Mouse (Mus musculus): ENCODE results near the gene Lpar1.

The Lpar1 gene

DNA sequence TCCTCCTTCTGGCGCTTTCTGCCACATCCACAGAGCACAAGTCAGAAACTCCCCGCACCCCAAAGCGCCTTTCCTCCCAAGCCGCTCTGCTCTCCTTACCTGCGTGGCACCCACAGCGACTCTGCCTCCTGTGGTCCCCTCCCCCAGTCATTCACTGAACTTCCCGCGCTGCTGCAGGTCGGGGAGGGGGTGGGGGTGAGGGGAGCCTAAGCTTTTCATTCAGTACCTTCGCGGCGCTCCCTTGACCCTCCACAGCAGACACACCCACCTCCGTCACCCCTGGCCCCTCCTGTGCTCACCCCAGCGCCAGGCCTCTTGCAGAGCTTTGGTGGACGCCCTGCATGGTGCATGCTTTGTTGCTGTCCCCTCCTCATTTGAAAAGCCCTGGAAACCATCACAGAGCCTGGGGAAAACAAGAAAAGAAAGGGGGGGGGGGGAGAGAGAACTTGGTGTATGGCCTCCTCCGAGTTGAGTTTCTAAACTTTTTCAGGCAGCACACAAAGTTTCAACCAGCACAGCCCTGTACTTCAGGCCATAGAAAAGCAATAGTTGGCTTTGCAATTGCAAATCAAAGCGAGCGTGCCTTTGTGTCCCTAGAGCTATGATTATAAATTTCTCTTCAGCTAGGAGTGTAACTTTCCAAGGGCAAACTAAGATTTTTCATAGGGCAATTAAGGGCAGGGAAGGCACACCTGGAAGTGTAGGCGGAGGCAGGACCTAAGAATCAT, at the start of gene Lpar1:
TSS of gene Lpar1 (minus strand) at position 268 of the 728 bp plus-strand sequence.
- peak; percentile 56 for DNase-seq (ENCODE audit: low spot score)

- DNase-seq (ENCODE audit: low spot score), result no peak
These were observed 32.2 kb upstream of the Lpar1 start for GRCm38 (mm10) chr4:58585942-58586341.

GRCm38 (mm10) chr4:58581191-58581590, 27.5 kb upstream of the Lpar1 start:
- no peak for DNase-seq (ENCODE audit: low spot score)

DNA sequence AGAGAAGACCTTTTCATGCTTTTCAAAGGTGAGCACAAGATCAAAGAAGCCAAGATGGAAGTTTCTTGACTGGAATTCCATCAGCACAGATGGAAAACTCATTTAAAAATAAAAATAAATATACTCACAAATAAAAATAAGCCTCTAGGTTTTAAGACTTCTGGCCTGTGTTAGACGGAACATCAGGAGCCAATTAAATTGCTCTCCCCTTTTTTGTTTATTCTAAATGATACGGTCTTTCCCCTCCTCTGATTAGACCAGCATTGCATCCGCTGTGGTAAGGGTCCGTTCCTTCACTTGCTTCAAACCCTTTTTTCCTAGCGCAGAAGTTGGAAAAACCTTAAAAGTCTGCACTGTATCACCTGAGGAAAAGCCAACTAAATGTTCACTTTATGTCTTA, 26.8 kb upstream of the Lpar1 start:
- DNase-seq (ENCODE audit: low spot score), result no peak

DNA sequence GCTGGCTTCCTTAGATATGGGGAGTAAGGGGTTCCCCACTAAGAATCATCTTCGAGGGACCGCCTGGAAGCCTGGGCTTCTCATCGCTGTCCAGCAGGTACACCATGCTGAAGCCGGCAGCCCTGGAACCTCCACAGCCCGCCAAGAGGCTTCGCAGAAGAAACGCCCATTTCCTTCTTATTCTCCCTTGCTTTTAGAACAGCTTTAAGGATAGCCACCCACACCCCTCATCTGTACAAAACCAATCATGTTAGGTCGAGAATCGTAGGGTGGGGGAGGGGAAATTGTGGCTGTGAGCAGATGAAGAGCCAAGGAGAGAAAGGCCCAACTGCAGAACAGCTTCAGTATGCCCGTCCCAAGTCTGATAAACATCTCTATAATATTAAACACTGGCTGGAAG, 26.4 kb upstream of the Lpar1 start:
- peak; percentile 35 for DNase-seq (ENCODE audit: low spot score)

DNA sequence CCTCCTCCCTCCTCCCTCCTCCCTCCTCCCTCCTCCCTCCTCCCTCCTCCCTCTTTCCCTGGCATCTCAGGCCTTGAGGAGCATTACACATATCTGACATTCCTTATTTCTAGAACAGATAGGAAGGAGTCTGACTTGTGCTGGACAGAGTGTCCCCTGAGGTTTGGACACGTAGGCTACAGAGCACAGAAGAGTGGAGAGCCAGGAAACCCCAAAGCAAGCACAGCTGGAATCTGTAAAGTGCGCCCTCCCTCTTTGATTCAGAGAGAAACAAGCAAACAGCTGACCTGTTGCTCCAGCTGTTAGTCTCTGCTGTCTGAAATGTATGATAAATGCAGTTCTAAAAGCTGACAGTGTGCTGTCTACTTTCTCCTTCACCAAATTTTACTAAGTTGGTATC, 24.8 kb upstream of the Lpar1 start:
- DNase-seq (ENCODE audit: low spot score), result peak; percentile 4

DNA sequence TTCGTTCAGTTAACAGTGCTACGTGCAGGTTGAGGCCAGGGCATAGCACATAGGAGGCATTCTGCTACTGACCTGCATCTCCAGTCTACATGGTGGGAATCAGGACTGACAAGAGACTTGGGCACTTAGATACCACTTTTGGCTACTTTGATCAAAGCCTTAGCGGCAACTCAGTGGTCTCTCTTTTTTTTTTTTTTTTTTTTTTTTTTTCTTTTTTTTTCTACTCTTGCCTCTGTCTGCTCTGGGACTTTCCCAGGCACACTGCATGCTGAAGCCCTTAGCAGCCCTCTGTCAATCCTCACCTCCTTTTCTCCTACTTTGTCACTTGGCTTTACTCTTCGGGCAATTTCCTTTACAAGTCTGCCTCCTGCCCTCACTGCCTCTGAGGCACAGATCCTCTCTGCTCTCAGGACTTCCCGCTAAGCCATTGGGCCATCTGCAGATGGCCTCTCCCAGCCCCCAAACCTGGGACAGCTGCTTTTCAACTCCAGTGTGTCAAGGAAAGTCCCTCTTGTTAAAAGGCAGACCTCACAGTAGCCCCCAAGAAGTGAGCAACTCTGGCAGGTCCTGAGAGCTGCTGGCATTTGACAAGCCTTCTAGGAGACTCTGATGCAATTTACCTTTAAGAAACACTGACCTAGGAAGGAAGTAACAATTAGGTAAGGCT, 23.8 kb upstream of the Lpar1 start:
- no peak for DNase-seq (ENCODE audit: low spot score)

DNA sequence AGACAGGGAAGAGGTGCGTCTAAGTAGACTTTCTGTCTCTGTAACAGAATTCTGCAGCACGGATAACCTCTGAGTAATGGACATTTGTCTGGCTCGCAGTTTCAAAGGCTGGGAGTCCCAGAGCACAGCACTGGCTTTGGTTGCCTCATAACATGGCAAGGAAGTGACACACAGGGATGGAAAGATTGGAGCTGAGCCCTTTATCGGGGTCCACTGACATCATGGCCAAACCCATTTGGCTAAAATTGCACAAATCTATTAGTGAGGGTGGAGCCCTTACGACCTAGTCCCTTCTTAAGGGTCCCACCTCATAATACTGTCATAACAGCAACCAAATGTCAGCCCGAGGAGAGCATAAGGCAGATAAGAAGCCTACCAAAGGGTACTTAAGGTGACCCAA, 22.1 kb upstream of the Lpar1 start:
- DNase-seq (ENCODE audit: low spot score), result no peak

DNA sequence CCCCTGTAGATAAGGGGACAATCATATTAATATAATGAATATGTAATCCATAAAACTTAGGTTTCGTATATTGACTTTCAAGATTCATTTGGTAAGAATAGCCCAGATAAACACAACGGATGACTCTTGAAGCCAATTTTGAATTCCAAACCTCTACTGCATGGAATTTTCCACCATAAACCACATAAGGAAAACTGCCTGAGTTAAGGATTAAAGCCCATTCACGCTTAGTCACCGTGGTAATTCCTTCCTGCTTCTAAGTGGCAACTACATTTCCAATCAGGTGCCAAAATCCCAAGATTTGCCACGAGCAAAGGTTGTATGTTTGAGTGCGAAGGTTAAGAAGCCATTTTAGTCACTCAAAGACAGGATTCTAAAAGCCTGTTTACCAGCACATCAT, 20.3 kb upstream of the Lpar1 start:
- DNase-seq (ENCODE audit: low spot score), result peak; percentile 2

- DNase-seq (ENCODE audit: low spot score), result peak; percentile 38
These were observed 18.7 kb upstream of the Lpar1 start for GRCm38 (mm10) chr4:58572446-58572845.

- peak; percentile 28 for DNase-seq (ENCODE audit: low spot score)
These were observed 18.0 kb upstream of the Lpar1 start for GRCm38 (mm10) chr4:58571661-58572060.

- DNase-seq (ENCODE audit: low spot score), result no peak
These were observed 17.5 kb upstream of the Lpar1 start for GRCm38 (mm10) chr4:58571232-58571631.

DNA sequence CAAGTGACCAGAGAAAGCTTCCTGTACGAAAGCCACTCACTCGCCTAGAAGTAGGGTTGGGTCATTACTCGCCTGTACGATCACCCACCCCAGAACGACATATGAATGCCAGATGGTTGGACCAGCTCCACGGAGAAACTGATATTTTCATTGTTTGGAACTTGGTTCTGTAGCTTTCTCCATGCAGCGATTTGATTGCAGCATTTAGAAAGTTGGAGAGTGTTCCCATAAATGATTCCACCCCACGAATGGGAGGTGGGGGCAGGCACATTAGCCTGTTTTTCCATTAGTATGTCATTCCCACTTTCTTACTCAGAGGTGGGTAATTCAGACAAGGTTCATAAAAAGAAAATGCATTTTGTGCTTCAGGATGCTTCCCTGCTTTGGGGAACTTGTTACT, 14.8 kb upstream of the Lpar1 start:
- no peak for DNase-seq (ENCODE audit: low spot score)

DNA sequence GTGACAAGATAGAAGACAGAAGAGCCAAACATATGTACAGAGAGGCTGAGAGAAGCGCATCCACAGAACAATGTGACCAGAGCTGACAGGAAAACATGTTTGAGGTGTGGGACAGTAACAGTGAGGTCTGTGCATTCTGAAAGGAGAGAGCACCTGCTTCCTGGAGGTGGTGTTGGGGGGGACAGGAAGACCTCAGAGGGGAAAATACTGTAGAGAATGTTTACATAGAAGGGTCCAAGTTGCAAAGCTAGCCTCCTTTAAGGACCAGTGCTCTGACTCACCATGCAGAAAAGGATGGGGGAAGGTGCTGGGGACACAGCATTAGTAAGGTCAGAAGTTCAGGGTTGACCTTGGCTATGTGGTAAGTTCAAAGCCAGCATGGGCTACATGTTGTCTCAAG, 9.1 kb upstream of the Lpar1 start:
- no peak for DNase-seq (ENCODE audit: low spot score)

- no peak for DNase-seq (ENCODE audit: low spot score)
These were observed 3.3 kb upstream of the Lpar1 start for GRCm38 (mm10) chr4:58557001-58557400.

DNA sequence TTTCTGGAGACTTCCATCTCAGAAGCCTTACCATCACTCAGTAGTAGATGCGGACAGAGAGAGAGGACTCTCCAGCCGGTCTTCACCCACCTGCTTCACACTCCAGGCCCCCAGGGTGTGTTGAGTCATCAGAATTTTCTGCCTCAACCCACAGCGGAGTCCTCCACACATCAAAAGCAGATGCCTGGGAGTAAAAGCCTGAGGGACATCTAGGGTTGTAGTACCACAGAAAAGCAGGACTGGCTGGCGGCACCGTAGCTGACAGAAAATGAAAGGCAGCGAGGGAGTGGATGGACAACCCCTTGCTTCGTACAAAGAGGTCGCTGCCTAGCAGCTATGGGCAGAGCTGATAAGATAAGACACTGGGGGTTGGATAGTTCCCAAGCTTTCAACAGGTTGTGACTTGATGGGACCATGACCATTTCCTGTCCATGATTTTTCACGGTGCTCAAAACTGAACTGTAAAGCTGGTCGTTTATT, 701 bp upstream of the Lpar1 start:
- no peak for DNase-seq (ENCODE audit: low spot score)

- peak; percentile 89 for DNase-seq (ENCODE audit: low spot score)
These were observed 717 bp downstream of the Lpar1 start for GRCm38 (mm10) chr4:58552731-58553630.

DNA sequence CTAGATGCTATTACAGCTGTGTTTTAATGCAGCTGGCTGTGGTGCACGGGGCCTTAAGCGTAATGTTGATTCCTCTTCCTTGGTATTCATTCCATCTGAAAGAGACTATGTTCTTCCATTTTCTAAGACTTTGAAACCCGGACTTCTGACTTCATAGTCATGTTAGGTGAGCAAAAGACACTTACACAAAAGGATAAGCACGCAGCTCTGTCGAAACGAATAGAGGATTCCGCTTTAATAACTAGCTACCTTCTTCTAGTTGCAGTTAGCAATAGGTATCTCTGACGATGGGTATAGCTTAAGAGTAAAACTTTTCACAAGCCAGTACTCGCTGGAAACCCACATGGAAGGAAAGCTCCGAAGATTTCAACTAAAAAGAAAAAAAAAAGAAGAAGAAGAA, 1.5 kb downstream of the Lpar1 start:
- no peak for DNase-seq (ENCODE audit: low spot score)

- peak; percentile 93 for DNase-seq (ENCODE audit: low spot score)
These were observed 1.9 kb downstream of the Lpar1 start for GRCm38 (mm10) chr4:58551820-58552219.

GRCm38 (mm10) chr4:58547725-58548124, 6.0 kb downstream of the Lpar1 start:
- no peak for DNase-seq (ENCODE audit: low spot score)

DNA sequence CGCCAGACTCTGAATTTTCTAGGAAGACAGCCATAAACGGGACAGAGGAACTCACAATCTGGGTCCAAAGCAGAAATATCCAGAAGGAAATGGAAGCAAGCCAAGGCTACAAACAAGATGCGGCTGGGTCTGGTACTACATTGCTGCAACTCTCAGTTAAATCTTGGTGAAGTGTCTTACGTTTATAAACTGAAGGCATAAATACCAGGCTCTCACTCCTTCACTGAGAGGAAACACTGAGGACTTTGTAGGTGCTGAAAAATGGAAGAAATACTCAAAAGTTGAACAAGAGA, 6.5 kb downstream of the Lpar1 start:
- no peak for DNase-seq (ENCODE audit: low spot score)

DNA sequence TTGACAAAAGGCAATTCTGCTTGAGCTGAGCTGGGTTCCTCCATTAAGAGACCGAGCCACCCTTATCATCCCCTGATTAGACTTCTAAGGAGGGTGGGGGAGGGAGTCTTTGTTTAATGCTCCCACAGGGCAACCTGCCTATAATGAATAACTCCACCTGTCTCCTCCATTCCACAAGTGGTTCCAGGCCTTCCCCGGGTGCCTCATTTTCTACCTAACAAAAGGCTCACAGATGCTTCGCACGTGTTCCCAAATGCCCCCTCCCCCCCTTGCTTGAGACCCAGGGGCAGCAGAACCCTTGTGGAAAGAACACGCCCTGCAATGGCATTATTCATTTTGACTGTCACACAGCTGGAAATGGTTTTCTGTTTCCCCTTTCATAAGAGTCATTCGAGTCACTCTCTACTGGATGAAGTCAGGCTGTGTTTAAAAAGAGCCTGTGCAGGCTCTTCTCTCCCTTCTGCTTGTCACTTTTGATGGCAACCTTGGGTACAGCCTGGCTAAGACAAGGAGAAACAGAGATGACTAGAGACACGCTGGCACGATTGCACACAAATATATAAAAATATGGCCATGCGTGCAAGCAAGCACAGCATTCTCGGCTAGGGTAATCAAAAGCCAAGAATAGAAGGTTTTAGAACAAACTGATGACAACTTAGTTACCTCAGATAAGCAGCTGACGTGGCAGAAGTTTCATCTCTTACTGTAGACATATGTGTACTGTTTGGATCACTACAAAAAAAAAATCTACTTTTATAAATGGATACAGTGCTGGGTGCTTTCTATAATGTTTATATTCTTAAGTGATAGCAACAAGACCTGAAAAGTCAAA, 7.0 kb downstream of the Lpar1 start:
- no peak for DNase-seq (ENCODE audit: low spot score)
